Mouse (Mus musculus) Muller cell, postnatal 12 days (primary cell): ENCODE measurements around the gene Grm7.

Experiments
- DNase-seq: peaks from one replicate; pipeline ENCODE4 v3.0.0-alpha.2; 2015; ENCODE audit errors: inconsistent ontology term

Grm7 gene

GRCm38 (mm10) chr6:110982013-110982412 lies 336.6 kb downstream of the Grm7 start:
- DNase-seq, result peak; percentile 39

- DNase-seq, result no peak
Observed at GRCm38 (mm10) chr6:111039099-111039498, 393.7 kb downstream of the Grm7 start.

- DNase-seq, result peak; percentile 51
Observed at GRCm38 (mm10) chr6:111045896-111046295, 400.5 kb downstream of the Grm7 start.

GRCm38 (mm10) chr6:111049247-111049646 lies 403.9 kb downstream of the Grm7 start:
- no peak for DNase-seq

- peak; percentile 69 for DNase-seq
Observed at GRCm38 (mm10) chr6:111054001-111054975, 408.9 kb downstream of the Grm7 start.

DNA sequence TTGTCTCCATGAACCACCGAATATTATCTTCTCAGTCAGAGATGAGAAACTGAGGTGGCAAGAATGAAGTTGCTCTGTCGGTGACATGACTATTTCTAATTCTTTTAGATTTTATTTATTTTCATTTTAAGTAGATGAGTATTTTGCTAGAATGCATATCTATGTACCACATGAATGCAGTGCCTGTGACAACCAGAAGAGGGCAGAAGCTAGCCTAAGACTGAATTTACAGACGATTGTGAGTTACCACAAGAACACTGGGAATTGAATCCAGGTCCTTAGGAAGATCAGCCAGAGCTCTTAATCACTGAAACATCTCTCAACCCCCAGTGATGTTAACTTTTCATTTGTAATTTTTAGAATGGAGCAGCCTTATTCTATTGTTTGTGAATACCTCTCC lies 412.4 kb downstream of the Grm7 start:
- DNase-seq, result no peak

DNA sequence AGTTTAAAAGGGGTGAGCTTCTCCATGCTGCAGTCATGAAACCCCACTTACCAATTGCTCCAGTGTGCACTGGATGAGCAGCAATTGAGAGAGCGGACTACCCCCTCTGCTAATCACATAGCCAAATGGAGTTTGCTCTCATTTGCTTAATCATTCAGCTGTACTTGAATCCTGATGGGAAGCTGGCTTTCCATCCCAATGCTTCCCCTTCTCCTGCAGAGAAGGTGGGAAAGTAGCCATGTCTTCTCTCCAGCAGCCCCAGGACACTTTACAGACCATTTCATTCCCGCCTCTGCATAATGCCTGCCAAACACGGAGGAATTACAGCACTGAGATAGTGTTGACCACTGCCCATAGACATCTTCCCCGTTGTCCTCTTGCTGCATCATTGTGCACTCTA lies 414.6 kb downstream of the Grm7 start:
- no peak for DNase-seq

GRCm38 (mm10) chr6:111084569-111084968 lies 439.2 kb downstream of the Grm7 start:
- DNase-seq, result no peak

DNA sequence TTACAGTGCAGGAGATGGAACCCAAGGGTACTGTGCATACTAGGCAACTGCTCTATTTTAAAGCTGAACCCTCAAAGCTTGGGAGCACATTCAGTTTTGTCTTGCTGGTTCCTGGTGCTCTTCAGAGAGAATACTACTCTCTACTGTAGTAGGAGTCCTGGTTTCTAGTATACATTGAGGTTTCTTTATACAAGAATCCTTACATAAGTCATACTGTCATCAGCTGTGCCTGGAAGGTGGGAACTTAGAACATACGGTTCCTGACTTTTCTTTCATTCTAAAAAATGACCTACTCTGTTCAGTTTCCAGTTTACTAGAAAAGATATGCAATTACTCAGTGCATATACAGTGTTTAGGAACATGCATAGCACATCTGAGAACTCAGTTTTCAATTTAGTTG lies 449.4 kb downstream of the Grm7 start:
- DNase-seq, result no peak

DNA sequence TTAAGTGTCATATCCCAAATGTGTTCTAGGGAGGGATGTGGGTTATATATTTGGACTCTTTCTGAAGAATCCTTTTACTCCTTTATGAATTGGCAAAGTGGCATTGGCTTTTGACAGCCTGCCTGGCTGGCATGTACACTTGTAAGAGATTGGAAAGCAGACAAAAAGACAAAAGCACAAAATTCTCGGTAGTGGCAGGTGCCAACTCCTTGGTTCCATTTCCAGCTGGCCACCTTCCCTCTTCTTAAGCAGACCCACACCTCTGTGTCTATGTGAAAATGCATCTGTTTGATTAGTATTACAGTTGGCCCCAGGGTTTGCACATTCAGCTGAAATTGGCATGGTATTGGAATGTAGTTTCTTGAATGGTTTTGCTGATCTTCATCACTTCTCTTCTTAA lies 460.1 kb downstream of the Grm7 start:
- no peak for DNase-seq

DNA sequence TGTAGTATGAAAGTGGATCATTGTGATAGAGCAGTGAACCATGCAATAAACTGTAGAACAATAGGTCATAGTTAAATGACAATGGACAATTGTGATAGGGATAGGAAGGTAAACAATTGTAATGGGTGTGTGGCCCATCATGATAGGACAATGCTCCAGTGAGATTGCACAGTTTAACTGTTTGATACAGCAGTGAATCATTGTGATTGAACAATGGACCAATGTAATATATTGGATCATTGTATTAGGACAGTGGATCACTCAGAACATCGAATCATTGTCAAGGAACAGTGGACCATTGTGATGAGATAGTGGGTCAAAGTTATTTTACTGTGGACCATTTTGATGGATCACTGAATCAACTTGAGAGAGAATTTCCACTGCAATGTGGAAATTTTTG lies 515.7 kb downstream of the Grm7 start:
- DNase-seq, result peak; percentile 15

- DNase-seq, result no peak
Observed at GRCm38 (mm10) chr6:111195333-111195732, 550.0 kb downstream of the Grm7 start.

- DNase-seq, result peak; percentile 81
Observed at GRCm38 (mm10) chr6:111221083-111221729, 575.8 kb downstream of the Grm7 start.

DNA sequence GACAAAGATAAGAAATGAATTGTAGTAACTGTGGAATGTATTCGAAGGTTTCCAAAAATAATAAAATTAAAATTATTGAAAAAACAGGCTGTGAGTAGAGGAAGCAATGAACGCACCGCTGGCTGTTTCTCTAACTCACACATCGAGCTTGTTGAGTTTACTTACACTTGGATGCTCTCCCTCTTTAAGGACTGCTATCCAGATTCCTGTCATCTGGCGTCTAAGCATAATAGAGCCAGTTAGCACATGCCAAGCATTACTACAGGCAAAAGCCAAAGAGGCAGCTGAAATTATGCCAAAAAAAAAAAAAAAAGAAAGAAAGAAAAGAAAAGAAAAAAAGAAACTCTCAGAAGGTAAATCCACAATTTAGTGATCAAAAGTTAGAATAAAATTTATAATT lies 609.8 kb downstream of the Grm7 start:
- DNase-seq, result peak; percentile 72

DNA sequence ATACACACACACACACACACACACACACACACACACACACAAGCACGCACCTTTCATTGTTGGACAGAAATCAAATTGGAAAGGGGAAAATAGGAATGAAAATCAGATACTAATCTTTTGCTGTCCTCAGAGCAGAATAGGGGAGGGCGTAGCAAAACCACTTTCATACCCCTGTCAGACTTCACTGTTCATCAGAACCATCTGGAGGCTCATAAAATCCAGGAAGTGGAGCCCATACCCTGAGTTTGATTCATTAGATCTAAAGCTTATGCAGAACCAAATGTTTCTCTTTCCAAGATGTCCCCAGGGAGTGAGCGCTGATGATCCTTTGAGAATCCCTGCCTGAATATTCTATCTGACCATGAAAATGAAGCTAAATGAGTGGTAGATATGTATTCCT lies 611.6 kb downstream of the Grm7 start:
- no peak for DNase-seq

DNA sequence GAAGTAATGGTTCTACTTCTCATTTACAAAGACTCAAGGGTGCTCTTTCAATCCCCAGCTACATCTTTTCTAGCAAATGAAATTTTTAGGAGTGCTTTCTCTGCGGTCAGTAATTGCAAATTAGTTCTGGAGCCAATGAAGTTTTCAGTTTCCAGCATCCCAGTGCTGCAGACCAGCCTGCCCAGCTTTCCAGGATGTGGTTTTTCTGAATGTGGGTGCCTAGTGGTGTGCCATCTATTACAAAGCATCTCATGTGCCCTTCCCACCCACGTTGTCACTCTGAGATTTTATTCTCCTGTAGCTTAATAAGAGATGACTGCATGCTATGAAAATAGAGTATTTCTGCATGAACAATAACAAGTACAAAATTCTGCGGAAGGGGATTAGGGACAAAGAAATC lies 612.9 kb downstream of the Grm7 start:
- DNase-seq, result peak; percentile 86

DNA sequence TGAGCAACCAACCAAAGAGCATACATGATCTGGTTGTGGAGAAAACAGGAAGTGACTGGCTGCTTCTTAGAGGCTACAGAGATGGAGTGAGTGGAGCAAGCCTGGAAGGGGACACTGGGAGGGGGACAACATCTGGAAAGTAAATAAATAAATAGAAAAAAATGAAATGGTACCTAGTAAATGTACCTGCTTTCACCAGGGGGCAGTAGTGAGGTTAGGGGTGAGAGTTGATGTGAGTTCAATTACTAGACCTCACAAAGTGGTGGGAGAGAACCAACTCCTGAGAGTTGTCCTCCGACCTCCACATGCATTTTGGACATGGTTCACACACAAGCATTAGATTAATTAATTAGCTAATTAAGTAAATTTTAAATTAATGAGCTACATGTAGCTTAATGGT lies 615.8 kb downstream of the Grm7 start:
- DNase-seq, result no peak

DNA sequence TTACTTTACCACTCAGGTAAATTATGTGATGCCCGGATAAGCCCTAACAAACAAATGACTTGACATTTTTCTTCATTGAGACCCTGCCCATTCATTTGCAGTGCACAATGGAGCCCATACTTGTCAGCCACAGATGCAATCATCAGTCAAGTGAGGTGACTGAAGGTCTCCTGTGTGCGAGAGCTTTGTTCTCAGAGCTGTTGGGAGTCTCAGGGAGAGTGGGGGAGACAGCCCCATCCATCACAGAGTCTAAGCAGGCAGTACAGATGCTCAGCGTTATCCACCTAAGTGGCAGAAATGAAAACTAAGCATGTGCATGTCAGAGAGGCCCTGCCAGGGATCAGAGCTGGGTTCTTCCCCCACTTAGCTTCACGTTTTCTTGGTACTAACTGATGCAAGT lies 631.3 kb downstream of the Grm7 start:
- no peak for DNase-seq

- DNase-seq, result peak; percentile 71
Observed at GRCm38 (mm10) chr6:111278516-111278915, 633.1 kb downstream of the Grm7 start.

DNA sequence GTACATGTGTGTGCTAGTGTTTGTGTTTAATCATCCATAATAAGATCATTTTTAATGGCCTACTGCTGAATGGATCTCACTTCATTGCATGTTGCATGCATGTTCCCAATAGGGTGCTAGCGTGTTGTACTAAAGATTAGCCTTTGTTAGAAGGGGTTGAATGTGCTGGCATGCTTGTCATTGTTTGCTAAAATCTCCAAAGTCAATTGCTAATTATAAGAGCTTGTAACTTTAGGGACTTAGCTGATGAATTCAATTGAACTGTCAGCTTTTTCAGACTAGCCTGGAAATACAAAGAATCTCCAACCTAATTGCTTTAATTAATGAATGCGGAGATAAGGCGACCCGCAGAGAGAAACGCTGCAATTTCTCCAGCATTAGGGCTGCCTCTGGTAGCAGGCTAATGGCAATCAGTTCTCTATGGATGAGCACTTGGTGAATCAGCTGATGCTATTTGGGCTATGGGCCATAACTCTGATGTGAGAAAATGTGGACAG lies 648.2 kb downstream of the Grm7 start:
- DNase-seq, result peak; percentile 87

DNA sequence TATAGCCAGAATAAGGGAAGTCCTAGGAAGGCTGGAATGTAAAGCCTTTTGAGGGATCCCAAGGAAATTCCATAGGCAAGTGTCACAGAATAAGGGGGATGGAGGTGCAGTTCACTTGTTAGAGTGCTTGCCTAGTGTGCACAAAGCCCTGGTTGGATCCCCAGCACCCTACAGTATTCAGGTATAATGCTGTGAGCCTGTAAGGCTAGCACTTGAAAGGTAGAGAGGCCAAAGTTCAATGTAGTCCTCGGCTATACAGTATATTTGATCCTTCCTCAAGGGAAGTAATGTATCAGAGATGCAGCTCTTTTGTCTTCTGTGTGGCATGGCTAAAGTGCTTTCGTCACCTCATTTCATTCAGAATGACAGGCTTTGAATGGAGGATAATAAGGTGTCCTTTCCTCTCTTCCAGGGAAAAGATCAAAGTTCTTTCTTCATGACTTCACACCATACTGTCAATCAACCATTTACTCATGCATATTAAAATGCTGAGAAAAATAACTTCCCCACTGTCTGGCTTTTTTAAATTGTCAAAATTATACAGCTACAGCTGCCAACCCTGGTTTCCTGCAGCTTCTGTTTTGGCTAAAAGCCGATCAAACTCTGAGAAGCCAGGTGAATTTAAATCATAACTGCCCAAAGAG lies 658.7 kb downstream of the Grm7 start:
- DNase-seq, result no peak

DNA sequence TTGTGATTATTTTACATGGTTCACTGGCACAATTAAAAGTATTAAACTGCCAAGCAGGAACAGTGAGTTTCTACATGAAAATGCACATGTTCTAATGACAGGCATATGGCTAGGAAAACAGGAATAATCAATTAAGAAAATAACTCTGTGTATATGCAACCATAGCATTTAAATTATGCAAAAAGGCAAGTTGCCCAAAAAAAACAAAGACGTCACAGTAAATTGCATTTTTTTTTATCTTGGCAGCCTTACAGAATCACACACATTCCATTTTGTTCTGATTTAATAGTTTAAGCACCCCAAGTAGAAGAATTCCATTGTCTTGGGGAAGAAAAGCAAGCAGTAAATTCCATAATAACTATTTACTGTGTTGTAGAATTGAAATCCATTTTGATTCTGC lies 716.3 kb downstream of the Grm7 start:
- peak; percentile 65 for DNase-seq
